ENCODE assay signal across 9 mouse cellular contexts in the genomic region with DNA sequence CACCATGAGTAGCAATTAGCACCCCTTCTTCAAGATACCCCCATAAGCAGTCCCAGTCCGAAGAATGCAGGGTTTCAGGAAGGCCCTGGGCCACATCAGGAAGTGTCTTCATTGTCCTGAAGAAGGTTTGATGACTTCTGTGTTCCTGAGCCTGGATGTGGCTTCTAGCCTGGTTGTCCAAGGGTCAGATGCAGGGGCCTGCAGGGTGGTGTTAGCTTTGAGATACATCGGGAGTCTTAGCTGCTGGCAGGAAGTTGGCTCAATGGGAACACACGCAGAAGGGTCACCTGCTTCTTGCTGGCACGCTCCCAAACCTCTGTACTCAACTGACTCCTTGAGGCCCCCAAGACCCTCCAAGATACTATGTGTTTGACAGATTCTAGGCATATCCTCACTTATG. TPM values are rescaled to one million over a fixed set of nuclear protein-coding genes. Genes with fewer than 3 reads are reported as not detected.
DNase-seq lines count a peak whose midpoint lies in the region; ATAC-seq lines count a peak whose summit lies in the region.
"Had no signal": no experiment of that assay in that cellular context is flagged by ENCODE, and none has a peak within 500 bp of the region (broad histone marks: within the 10 kb centered on the region; RNA-seq: fewer than 3 reads in every experiment).

No protein-coding gene starts in this region.

- no peak for DNase-seq in kidney, adult 11 months
- no peak for DNase-seq in embryonic facial prominence, embryonic 11.5 days (ENCODE audit: low spot score)
- no peak for DNase-seq in hindbrain, embryonic 14.5 days (ENCODE audit: low spot score)
- no peak for DNase-seq in left cerebral cortex, adult 18-20 months (ENCODE audit: low spot score in 2 of 2)
- DNase-seq in urinary bladder, postnatal 10 days (ENCODE audit: low spot score), result no peak

- no peak overlapping the region for H3K4me3 ChIP-seq in kidney, embryonic 15.5 days (replicated peaks)
- H3K4me3 ChIP-seq in embryonic facial prominence, embryonic 11.5 days (ENCODE audit: low read depth, low read length), result no peak overlapping the region
- H3K4me3 ChIP-seq in hindbrain, embryonic 14.5 days (replicated peaks; ENCODE audit: low read length), result no peak overlapping the region
- H3K4me3 ChIP-seq in midbrain, embryonic 15.5 days, result no peak overlapping the region

- WGBS in kidney, embryonic 15.5 days, result 46% methylated on average over 4 of the region's 4 CpGs
- 59% methylated on average over 4 of the region's 4 CpGs for WGBS in embryonic facial prominence, embryonic 11.5 days
- WGBS in hindbrain, embryonic 14.5 days, result 67% methylated on average over 4 of the region's 4 CpGs
- 77% methylated on average over 4 of the region's 4 CpGs for WGBS in midbrain, embryonic 15.5 days

- peak overlapping the region; percentile 96 for H3K27ac ChIP-seq in kidney, embryonic 15.5 days
- peak overlapping the region; percentile 83 for H3K27ac ChIP-seq in embryonic facial prominence, embryonic 11.5 days (replicated peaks; ENCODE audit: low read depth, low read length)
- peak overlapping the region; percentile 54 for H3K27ac ChIP-seq in hindbrain, embryonic 14.5 days
- peak overlapping the region; percentile 82 for H3K27ac ChIP-seq in midbrain, embryonic 15.5 days

- no peaks in the 10 kb centered on the region for H3K36me3 ChIP-seq in kidney, embryonic 15.5 days
- H3K36me3 ChIP-seq in embryonic facial prominence, embryonic 11.5 days (replicated peaks; ENCODE audit: control insufficient read depth, insufficient read depth, low read depth, low read length), result no peaks in the 10 kb centered on the region
- no peaks in the 10 kb centered on the region for H3K36me3 ChIP-seq in hindbrain, embryonic 14.5 days (replicated peaks; ENCODE audit: control insufficient read depth, insufficient read depth)
- H3K36me3 ChIP-seq in midbrain, embryonic 15.5 days (replicated peaks), result no peaks in the 10 kb centered on the region

- ATAC-seq in kidney, embryonic 15.5 days (replicated peaks; ENCODE audit: low FRiP score), result no peak
- no peak for ATAC-seq in embryonic facial prominence, embryonic 11.5 days (replicated peaks; ENCODE audit: insufficient number of reproducible peaks, low FRiP score, low TSS enrichment, low read depth)
- no peak for ATAC-seq in hindbrain, embryonic 14.5 days (ENCODE audit: low FRiP score)
- ATAC-seq in midbrain, embryonic 15.5 days (replicated peaks), result no peak
- ATAC-seq in cerebellum, adult (ENCODE audit: insufficient number of reproducible peaks, low FRiP score, low TSS enrichment), result no peak

- H3K4me1 ChIP-seq in kidney, embryonic 15.5 days, result peaks cover 51% of the 10 kb centered on the region
- peaks cover 8% of the 10 kb centered on the region for H3K4me1 ChIP-seq in embryonic facial prominence, embryonic 11.5 days (ENCODE audit: control insufficient read depth, insufficient read depth, low read length)
- H3K4me1 ChIP-seq in hindbrain, embryonic 14.5 days (replicated peaks; ENCODE audit: control insufficient read depth, insufficient read depth, low read length), result peaks cover 16% of the 10 kb centered on the region
- peaks cover 22% of the 10 kb centered on the region for H3K4me1 ChIP-seq in midbrain, embryonic 15.5 days

- H3K9ac ChIP-seq in kidney, embryonic 15.5 days, result peak overlapping the region; percentile 37; the same call in 1 of the 2 replicates
- peak overlapping the region; percentile 35; the same call in 1 of the 2 replicates for H3K9ac ChIP-seq in embryonic facial prominence, embryonic 11.5 days (replicated peaks; ENCODE audit: low read length)
- H3K9ac ChIP-seq in hindbrain, embryonic 14.5 days, result no peak overlapping the region
- no peak overlapping the region for H3K9ac ChIP-seq in midbrain, embryonic 15.5 days

- 0 out of 2 replicates have a peak overlapping the region, but pooled peaks have one; percentile 51 for H3K4me2 ChIP-seq in kidney, embryonic 15.5 days
- no peak overlapping the region for H3K4me2 ChIP-seq in embryonic facial prominence, embryonic 11.5 days (ENCODE audit: low read depth, low read length)
- no peak overlapping the region for H3K4me2 ChIP-seq in hindbrain, embryonic 14.5 days (replicated peaks)
- no peak overlapping the region for H3K4me2 ChIP-seq in midbrain, embryonic 15.5 days

- no peaks in the 10 kb centered on the region for H3K9me3 ChIP-seq in kidney, embryonic 15.5 days (replicated peaks)
- no peaks in the 10 kb centered on the region for H3K9me3 ChIP-seq in embryonic facial prominence, embryonic 11.5 days (replicated peaks; ENCODE audit: control insufficient read depth, low read length)
- H3K9me3 ChIP-seq in hindbrain, embryonic 14.5 days (ENCODE audit: control insufficient read depth, low read length), result no peaks in the 10 kb centered on the region
- no peaks in the 10 kb centered on the region for H3K9me3 ChIP-seq in midbrain, embryonic 15.5 days

- no peaks in the 10 kb centered on the region for H3K27me3 ChIP-seq in kidney, embryonic 15.5 days
- H3K27me3 ChIP-seq in embryonic facial prominence, embryonic 11.5 days (ENCODE audit: control insufficient read depth, insufficient read depth, low read length), result no peaks in the 10 kb centered on the region
- H3K27me3 ChIP-seq in hindbrain, embryonic 14.5 days (ENCODE audit: control insufficient read depth, insufficient read depth, low read length), result no peaks in the 10 kb centered on the region
- H3K27me3 ChIP-seq in midbrain, embryonic 15.5 days (replicated peaks), result no peaks in the 10 kb centered on the region
- H3K27me3 ChIP-seq: CH12.LX had no signal

RNA-seq across cellular contexts. Expression of gene Ccnd3, which starts 17.7 kb away (rescaled TPM):
- 272 and 294 TPM in 2 replicates for polyA plus RNA-seq in kidney, embryonic 15.5 days (2015; fragmentation: Nextera tagmentation; extraction: Ambion mirVana)
- polyA plus RNA-seq in embryonic facial prominence, embryonic 11.5 days (2014; fragmentation: Nextera tagmentation; extraction: Ambion mirVana), result 291 and 294 TPM in 2 replicates
- 78.9 and 80.3 TPM in 2 replicates for polyA plus RNA-seq in hindbrain, embryonic 14.5 days (2014; fragmentation: Nextera tagmentation; extraction: Ambion mirVana)
- polyA plus RNA-seq in midbrain, embryonic 15.5 days (2015; fragmentation: Nextera tagmentation; extraction: Ambion mirVana), result 74.0 and 87.8 TPM in 2 replicates
- 10 to 100 TPM; 33.6 to 40.7 TPM for total RNA-seq in left cerebral cortex, adult 18-20 months (2021)

RNA-seq across cellular contexts. Expression of gene Taf8, which starts 20.4 kb away (rescaled TPM):
- polyA plus RNA-seq in kidney, embryonic 15.5 days (2015; fragmentation: Nextera tagmentation; extraction: Ambion mirVana), result 32.2 and 37.0 TPM in 2 replicates
- 27.6 and 29.4 TPM in 2 replicates for polyA plus RNA-seq in embryonic facial prominence, embryonic 11.5 days (2014; fragmentation: Nextera tagmentation; extraction: Ambion mirVana)
- 16.4 and 16.9 TPM in 2 replicates for polyA plus RNA-seq in hindbrain, embryonic 14.5 days (2014; fragmentation: Nextera tagmentation; extraction: Ambion mirVana)
- 22.0 and 22.4 TPM in 2 replicates for polyA plus RNA-seq in midbrain, embryonic 15.5 days (2015; fragmentation: Nextera tagmentation; extraction: Ambion mirVana)
- total RNA-seq in left cerebral cortex, adult 18-20 months (2021), result 10 to 100 TPM; 16.8 to 19.1 TPM

Comparison
In these comparisons a context has a peak if more than half of its experiments do, and no peak if none do; other contexts are left out.
1. H3K9ac ChIP-seq: peak in kidney, embryonic 15.5 days (single experiment) and embryonic facial prominence, embryonic 11.5 days (single experiment); none in hindbrain, embryonic 14.5 days (single experiment) and midbrain, embryonic 15.5 days (single experiment).
2. Peak in every context shown above with its lines, with median percentiles within 50 percentile points of each other: H3K27ac ChIP-seq.